Mouse (Mus musculus) c-Kit-positive CD71-positive TER-119-negative erythroid progenitor cells, embryonic 14.5 days (primary cell): ENCODE measurements around the gene Lrrk1.

Experiments
- DNase-seq: peaks from one replicate; pipeline ENCODE4 v3.0.0-alpha.2; 2013; ENCODE audit warnings: low read depth

Lrrk1 gene

GRCm38 (mm10) chr7:66297656-66298021 is 90.5 kb downstream of the Lrrk1 start:
- no peak for DNase-seq

GRCm38 (mm10) chr7:66296921-66297655 is 91.1 kb downstream of the Lrrk1 start:
- no peak for DNase-seq

GRCm38 (mm10) chr7:66292552-66293376 is 95.4 kb downstream of the Lrrk1 start:
- no peak for DNase-seq

GRCm38 (mm10) chr7:66292010-66292409 is 96.1 kb downstream of the Lrrk1 start:
- DNase-seq: no peak

- no peak for DNase-seq
These were observed 105.1 kb downstream of the Lrrk1 start for GRCm38 (mm10) chr7:66282984-66283612.

GRCm38 (mm10) chr7:66282265-66282664 is 105.9 kb downstream of the Lrrk1 start:
- DNase-seq: no peak

GRCm38 (mm10) chr7:66278001-66278400 is 110.1 kb downstream of the Lrrk1 start:
- no peak for DNase-seq

GRCm38 (mm10) chr7:66273494-66273893 is 114.7 kb downstream of the Lrrk1 start:
- no peak for DNase-seq

GRCm38 (mm10) chr7:66271226-66271625 is 116.9 kb downstream of the Lrrk1 start:
- DNase-seq: no peak

GRCm38 (mm10) chr7:66266942-66267850 is 121.0 kb downstream of the Lrrk1 start:
- peak; percentile 66 for DNase-seq

GRCm38 (mm10) chr7:66263421-66263820 is 124.7 kb downstream of the Lrrk1 start:
- DNase-seq: no peak

GRCm38 (mm10) chr7:66262570-66263156 is 125.5 kb downstream of the Lrrk1 start:
- DNase-seq: no peak

GRCm38 (mm10) chr7:66260763-66261390 is 127.3 kb downstream of the Lrrk1 start:
- no peak for DNase-seq

GRCm38 (mm10) chr7:66260295-66260694 is 127.9 kb downstream of the Lrrk1 start:
- DNase-seq: no peak

GRCm38 (mm10) chr7:66259436-66260206 is 128.5 kb downstream of the Lrrk1 start:
- DNase-seq: no peak

- DNase-seq: no peak
These were observed 129.2 kb downstream of the Lrrk1 start for GRCm38 (mm10) chr7:66258997-66259396.

- DNase-seq: no peak
These were observed 130.9 kb downstream of the Lrrk1 start for GRCm38 (mm10) chr7:66257232-66257631.

GRCm38 (mm10) chr7:66256441-66256840 is 131.7 kb downstream of the Lrrk1 start:
- no peak for DNase-seq

GRCm38 (mm10) chr7:66254993-66255392 is 133.2 kb downstream of the Lrrk1 start:
- DNase-seq: no peak

- DNase-seq: no peak
These were observed 134.0 kb downstream of the Lrrk1 start for GRCm38 (mm10) chr7:66253975-66254651.
